Mouse (Mus musculus) heart, postnatal 0 days (tissue): ENCODE measurements around the gene Zbtb32.

ENCODE experiments used
- CTCF ChIP-seq: IDR thresholded peaks from 2 replicates; pipeline ENCODE4 v1.5.1; 2016; ENCODE audit warnings: antibody characterized with exemption, control low read depth, low read depth
- EP300 ChIP-seq: IDR thresholded peaks from 2 replicates; pipeline ENCODE4 v1.6.1; 2016; ENCODE audit warnings: antibody characterized with exemption, low read depth

DNA sequence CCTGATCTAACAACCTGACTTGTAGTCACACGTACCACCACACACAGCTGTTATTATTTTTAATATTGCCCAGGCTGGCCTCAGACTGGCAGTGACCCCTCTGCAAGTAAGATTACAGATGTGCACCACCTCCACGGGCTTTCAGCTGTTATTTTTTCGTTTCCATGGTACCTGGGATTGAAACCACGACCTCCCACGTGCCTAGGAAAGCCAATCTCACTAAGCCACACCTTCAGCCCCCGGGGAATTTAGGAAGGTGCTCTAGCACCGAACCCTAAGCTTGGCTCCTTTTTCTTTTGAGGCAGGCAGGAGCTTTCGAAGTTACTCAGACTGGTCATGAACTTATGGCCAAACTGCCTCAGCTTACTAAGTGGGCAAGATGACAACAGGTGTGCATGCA is 5.7 kb upstream of the Zbtb32 start:
- TF ChIP-seq CTCF: no peak
- TF ChIP-seq EP300: no peak
